Mouse (Mus musculus) left cerebral cortex, adult 18-20 months (tissue): ENCODE measurements around the gene Zfp800. TPM values are rescaled to one million over a fixed set of nuclear protein-coding genes. Genes with fewer than 3 reads are reported as not detected.
A peak's percentile ranks its signal among the peaks of the same experiment; 100 is the strongest.

Source experiments
- DNase-seq, 2 experiments: peaks; one replicate each; pipeline ENCODE4 v3.0.0; 2021 to 2022; ENCODE audit warnings: low spot score in 2 of 2, mixed read lengths in 1 of 2
- total RNA-seq, 2 experiments: library from RNA; stranded (reverse); gene quantifications; 2 replicates each; pipeline ENCODE4 v1.2.3; 2021

The Zfp800 gene
- total RNA-seq, 2 experiments from 2014 or later: 24.9 to 26.1 TPM

- DNase-seq: peak; percentile 61 to 83
Measured at GRCm38 (mm10) chr6:28215268-28215954, 182.4 kb downstream of the Zfp800 start.

- DNase-seq: no peak
Measured at GRCm38 (mm10) chr6:28214658-28215267, 183.0 kb downstream of the Zfp800 start.

- no peak for DNase-seq
Measured at GRCm38 (mm10) chr6:28203454-28203853, 194.4 kb downstream of the Zfp800 start.

GRCm38 (mm10) chr6:28202833-28203232, 195.0 kb downstream of the Zfp800 start:
- no peak for DNase-seq

GRCm38 (mm10) chr6:28193901-28194300, 203.9 kb downstream of the Zfp800 start:
- no peak for DNase-seq

GRCm38 (mm10) chr6:28191935-28192334, 205.9 kb downstream of the Zfp800 start:
- no peak for DNase-seq

Other genes with a start within 250 kb of the Zfp800 start
- gene Arf5, start 25.6 kb upstream of the Zfp800 start, total RNA-seq: 100 to 1,000 TPM; 252 TPM
- not detected for gene Fscn3, start 29.8 kb upstream of the Zfp800 start, total RNA-seq
- gene Gcc1, start 30.4 kb upstream of the Zfp800 start, total RNA-seq: 10 to 100 TPM; 20.2 to 20.7 TPM
- gene Pax4, start 51.3 kb upstream of the Zfp800 start, total RNA-seq: not detected
- gene Snd1, start 77.1 kb upstream of the Zfp800 start, total RNA-seq: 10 to 100 TPM; 80.5 to 83.0 TPM